Mouse (Mus musculus): ENCODE measurements at regions not wholly inside any gene's neighbourhood (a gene's known extent, or its start where the extent isn't known, plus 50 kb on each side); places are given as distances from the start of the nearest gene placed in this dataset.

- DNase-seq (ENCODE audit: low read depth in 3 of 3, low spot score in 3 of 3) = peak in 2 of 3 experiments; percentile 12 to 22
- no peak overlapping the region for H3K27ac ChIP-seq
- WGBS (ENCODE audit: insufficient replicate concordance) = 41% methylated on average over 4 of the region's 4 CpGs
These were observed 150.3 kb upstream of the Ank start for GRCm38 (mm10) chr15:27315964-27316745.

DNA sequence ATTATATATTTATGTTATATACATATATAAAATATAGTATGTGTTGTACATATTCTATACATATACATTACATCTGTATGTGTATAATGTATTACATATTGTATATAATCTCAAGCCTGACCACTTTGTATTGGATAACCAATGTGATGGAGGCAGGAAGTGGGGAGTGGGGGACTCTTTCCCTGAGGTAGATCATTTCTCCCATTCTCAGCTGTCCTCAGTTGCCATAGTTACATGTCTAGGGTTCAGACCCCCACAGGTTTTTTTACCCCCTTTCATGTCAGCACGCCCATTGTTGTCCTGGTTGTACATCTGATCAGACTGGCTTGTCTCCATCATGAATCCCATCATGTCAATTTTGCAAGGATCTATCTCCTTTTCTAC is 149.7 kb upstream of the Ank start:
- Histone ChIP-seq H3K4me1 (replicated peaks; ENCODE audit: control insufficient read depth in 2 of 2, insufficient read depth in 2 of 2, low read length in 1 of 2) (no peaks in the 10 kb centered on the region), H3K4me3 (ENCODE audit: insufficient read depth in 1 of 2, low read depth in 2 of 2, low read length in 2 of 2) (no peak overlapping the region), H3K27me3 (ENCODE audit: control insufficient read depth, insufficient read depth, low read length) (no peaks in the 10 kb centered on the region), H3K27ac (no peak overlapping the region), H3K9ac (replicated peaks) (no peak overlapping the region), H3K4me2 (ENCODE audit: low read depth) (no peak overlapping the region), H3K36me3 (replicated peaks; ENCODE audit: control insufficient read depth, insufficient read depth, low read depth) (no peaks in the 10 kb centered on the region), H3K9me3 (ENCODE audit: control insufficient read depth, low read length) (no peaks in the 10 kb centered on the region)
- no peak for DNase-seq (ENCODE audit: low read depth in 3 of 3, low spot score in 3 of 3)
- 52% methylated on average over 1 of the region's 1 CpGs for WGBS (ENCODE audit: insufficient replicate concordance)
- TF ChIP-seq CTCF (IDR thresholded peaks at IDR 0.05; ENCODE audit: low read depth) = no peak
- no peak for TF ChIP-seq EP300 (IDR thresholded peaks at IDR 0.05; ENCODE audit: low read depth)
- no peak for ATAC-seq (ENCODE audit: insufficient read depth)

More at GRCm38 (mm10) chr15:27315964-27316745, 150.3 kb upstream of the Ank start:
- H3K36me3 ChIP-seq (replicated peaks; ENCODE audit: control insufficient read depth, insufficient read depth, low read depth) = no peaks in the 10 kb centered on the region
- no peak overlapping the region for H3K4me2 ChIP-seq (ENCODE audit: low read depth)
- no peaks in the 10 kb centered on the region for H3K4me1 ChIP-seq (replicated peaks; ENCODE audit: control insufficient read depth in 2 of 2, insufficient read depth in 2 of 2, low read length in 1 of 2)
- no peak for ATAC-seq (ENCODE audit: insufficient read depth)
- H3K9me3 ChIP-seq (ENCODE audit: control insufficient read depth, low read length) = no peaks in the 10 kb centered on the region
- no peak overlapping the region for H3K4me3 ChIP-seq (ENCODE audit: insufficient read depth in 1 of 2, low read depth in 2 of 2, low read length in 2 of 2)
- no peaks in the 10 kb centered on the region for H3K27me3 ChIP-seq (ENCODE audit: control insufficient read depth, insufficient read depth, low read length)
- TF ChIP-seq EP300 (IDR thresholded peaks at IDR 0.05; ENCODE audit: low read depth) (no peak), CTCF (IDR thresholded peaks at IDR 0.05; ENCODE audit: low read depth) (peak; percentile 33)
- H3K9ac ChIP-seq (replicated peaks) = no peak overlapping the region

DNA sequence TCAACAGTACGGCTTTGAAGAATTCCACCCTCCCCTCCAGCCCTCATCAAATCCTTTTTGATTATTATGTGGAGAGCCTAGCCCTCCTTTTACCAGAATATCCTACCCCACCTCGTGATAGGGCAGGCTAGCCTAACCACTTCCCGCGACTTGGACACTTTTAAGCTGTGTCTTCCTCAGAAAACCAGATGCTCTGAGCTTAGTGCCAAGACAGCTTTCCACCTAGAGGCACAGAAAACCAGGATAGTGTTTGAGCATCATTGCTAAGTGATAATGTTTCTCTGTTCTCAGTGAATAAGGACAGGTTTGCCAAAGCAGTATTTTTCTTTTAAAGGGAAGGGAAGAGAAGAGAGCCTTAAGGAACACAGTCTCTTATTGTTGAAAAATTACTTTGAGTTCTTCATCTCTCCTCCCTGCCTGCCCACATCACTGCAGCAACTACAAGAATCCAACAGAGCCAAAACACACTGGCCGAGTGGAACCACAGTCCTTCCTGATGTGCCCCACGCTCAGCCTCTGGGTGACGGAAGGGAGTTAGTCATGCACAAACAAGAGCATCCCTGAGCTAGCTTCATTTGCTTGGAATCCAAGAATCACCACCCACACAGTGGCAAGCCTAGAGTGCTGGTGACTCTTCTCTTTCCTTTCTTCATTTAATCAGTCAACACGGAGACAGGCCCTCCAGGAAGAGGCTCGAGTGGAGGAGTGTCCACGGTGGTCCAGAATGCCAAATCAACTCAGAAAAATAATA is 144.4 kb upstream of the Ank start:
- no peak overlapping the region for H3K9ac ChIP-seq (replicated peaks)
- H3K4me2 ChIP-seq (ENCODE audit: low read depth) = no peak overlapping the region
- no peaks in the 10 kb centered on the region for H3K9me3 ChIP-seq (ENCODE audit: control insufficient read depth, low read length)
- peaks cover 0 to 2% of the 10 kb centered on the region in 2 experiments; a peak in 2 of 4 replicates for H3K4me1 ChIP-seq (replicated peaks; ENCODE audit: control insufficient read depth in 2 of 2, insufficient read depth in 2 of 2, low read length in 1 of 2)
- 54% methylated on average over 10 of the region's 10 CpGs for WGBS (ENCODE audit: insufficient replicate concordance)
- no peak overlapping the region for H3K27ac ChIP-seq
- H3K4me3 ChIP-seq (ENCODE audit: insufficient read depth in 1 of 2, low read depth in 2 of 2, low read length in 2 of 2) = no peak overlapping the region
- TF ChIP-seq EP300 (IDR thresholded peaks at IDR 0.05; ENCODE audit: low read depth) = no peak
- TF ChIP-seq CTCF (IDR thresholded peaks at IDR 0.05; ENCODE audit: low read depth) = no peak
- H3K27me3 ChIP-seq (ENCODE audit: control insufficient read depth, insufficient read depth, low read length) = no peaks in the 10 kb centered on the region
- H3K36me3 ChIP-seq (replicated peaks; ENCODE audit: control insufficient read depth, insufficient read depth, low read depth) = no peaks in the 10 kb centered on the region
- DNase-seq (ENCODE audit: low read depth in 3 of 3, low spot score in 3 of 3) (no peak), ATAC-seq (ENCODE audit: insufficient read depth) (no peak)

GRCm38 (mm10) chr15:27325847-27326548 is 140.5 kb upstream of the Ank start:
- WGBS (ENCODE audit: insufficient replicate concordance) = 25% methylated on average over 15 of the region's 15 CpGs
- Histone ChIP-seq H3K4me2 (ENCODE audit: low read depth) (no peak overlapping the region), H3K4me1 (replicated peaks; ENCODE audit: control insufficient read depth in 2 of 2, insufficient read depth in 2 of 2, low read length in 1 of 2) (peaks cover 0 to 2% of the 10 kb centered on the region in 2 experiments; a peak in 2 of 4 replicates), H3K9me3 (ENCODE audit: control insufficient read depth, low read length) (no peaks in the 10 kb centered on the region), H3K4me3 (ENCODE audit: insufficient read depth in 1 of 2, low read depth in 2 of 2, low read length in 2 of 2) (no peak overlapping the region), H3K27ac (no peak overlapping the region), H3K9ac (replicated peaks) (no peak overlapping the region), H3K27me3 (ENCODE audit: control insufficient read depth, insufficient read depth, low read length) (no peaks in the 10 kb centered on the region), H3K36me3 (replicated peaks; ENCODE audit: control insufficient read depth, insufficient read depth, low read depth) (no peaks in the 10 kb centered on the region)
- TF ChIP-seq CTCF (IDR thresholded peaks at IDR 0.05; ENCODE audit: low read depth) (peak; percentile 86), EP300 (IDR thresholded peaks at IDR 0.05; ENCODE audit: low read depth) (no peak)
- DNase-seq (ENCODE audit: low read depth in 3 of 3, low spot score in 3 of 3) (peak; percentile 7 to 36 (median 22)), ATAC-seq (ENCODE audit: insufficient read depth) (no peak)

- ATAC-seq (ENCODE audit: insufficient read depth) (no peak), DNase-seq (ENCODE audit: low read depth in 3 of 3, low spot score in 3 of 3) (no peak)
- WGBS (ENCODE audit: insufficient replicate concordance) = 56% methylated on average over 5 of the region's 5 CpGs
- H3K4me3 ChIP-seq (ENCODE audit: insufficient read depth in 1 of 2, low read depth in 2 of 2, low read length in 2 of 2) = no peak overlapping the region
- H3K9ac ChIP-seq (replicated peaks) = no peak overlapping the region
- H3K4me2 ChIP-seq (ENCODE audit: low read depth) = no peak overlapping the region
- no peak overlapping the region for H3K27ac ChIP-seq
- H3K9me3 ChIP-seq (ENCODE audit: control insufficient read depth, low read length) = no peaks in the 10 kb centered on the region
- TF ChIP-seq EP300 (IDR thresholded peaks at IDR 0.05; ENCODE audit: low read depth) (no peak), CTCF (IDR thresholded peaks at IDR 0.05; ENCODE audit: low read depth) (no peak)
- H3K4me1 ChIP-seq (replicated peaks; ENCODE audit: control insufficient read depth in 2 of 2, insufficient read depth in 2 of 2, low read length in 1 of 2) = peaks cover 0 to 2% of the 10 kb centered on the region in 2 experiments; a peak in 2 of 4 replicates
- H3K36me3 ChIP-seq (replicated peaks; ENCODE audit: control insufficient read depth, insufficient read depth, low read depth) = no peaks in the 10 kb centered on the region
- no peaks in the 10 kb centered on the region for H3K27me3 ChIP-seq (ENCODE audit: control insufficient read depth, insufficient read depth, low read length)
These were observed 140.0 kb upstream of the Ank start for GRCm38 (mm10) chr15:27326549-27326876.

Measured in liver, embryonic 14.5 days (tissue).